ENCODE assay signal across 9 mouse cellular contexts in genomic region chr11:52079978-52080377, GRCm38 (mm10). TPM values are rescaled to one million over a fixed set of nuclear protein-coding genes. Genes with fewer than 3 reads are reported as not detected.
DNase-seq lines count a peak whose midpoint lies in the region; ATAC-seq lines count a peak whose summit lies in the region.
"Had no signal": no experiment of that assay in that cellular context is flagged by ENCODE, and none has a peak within 500 bp of the region (broad histone marks: within the 10 kb centered on the region; RNA-seq: fewer than 3 reads in every experiment).

No protein-coding gene starts in this region.

- no peak overlapping the region for H3K4me3 ChIP-seq in liver, embryonic 13.5 days (replicated peaks)
- H3K4me3 ChIP-seq in liver, embryonic 12.5 days = no peak overlapping the region
- H3K4me3 ChIP-seq in stomach, embryonic 15.5 days (replicated peaks) = no peak overlapping the region
- H3K4me3 ChIP-seq: limb, embryonic 15.5 days had no signal

- H3K27ac ChIP-seq in liver, embryonic 13.5 days = no peak overlapping the region
- no peak overlapping the region for H3K27ac ChIP-seq in liver, embryonic 12.5 days
- H3K27ac ChIP-seq in stomach, embryonic 15.5 days = no peak overlapping the region
- H3K27ac ChIP-seq: limb, embryonic 15.5 days had no signal

- peak; percentile 29; the same call in 1 of the 2 replicates for ATAC-seq in liver, embryonic 13.5 days (ENCODE audit: low read depth)
- ATAC-seq in liver, embryonic 12.5 days = no peak
- peak; percentile 75 for ATAC-seq in stomach, embryonic 15.5 days (ENCODE audit: insufficient read depth, low FRiP score, low read depth)

- no peaks in the 10 kb centered on the region for H3K36me3 ChIP-seq in liver, embryonic 13.5 days
- H3K36me3 ChIP-seq in liver, embryonic 12.5 days = no peaks in the 10 kb centered on the region
- no peaks in the 10 kb centered on the region for H3K36me3 ChIP-seq in stomach, embryonic 15.5 days
- H3K36me3 ChIP-seq: limb, embryonic 15.5 days had no signal

- 17% methylated on average over 5 of the region's 5 CpGs for WGBS in liver, embryonic 13.5 days (ENCODE audit: insufficient replicate concordance)
- 27% methylated on average over 5 of the region's 5 CpGs for WGBS in liver, embryonic 12.5 days (ENCODE audit: insufficient replicate concordance)
- 25% methylated on average over 5 of the region's 5 CpGs for WGBS in stomach, embryonic 15.5 days

- no peaks in the 10 kb centered on the region for H3K27me3 ChIP-seq in liver, embryonic 13.5 days
- H3K27me3 ChIP-seq in liver, embryonic 12.5 days (replicated peaks) = no peaks in the 10 kb centered on the region
- H3K27me3 ChIP-seq in stomach, embryonic 15.5 days (replicated peaks) = no peaks in the 10 kb centered on the region
- H3K27me3 ChIP-seq: limb, embryonic 15.5 days had no signal

- peaks cover 17% of the 10 kb centered on the region for H3K4me1 ChIP-seq in liver, embryonic 13.5 days (replicated peaks)
- H3K4me1 ChIP-seq in liver, embryonic 12.5 days = peaks cover 21% of the 10 kb centered on the region
- H3K4me1 ChIP-seq in stomach, embryonic 15.5 days = no peaks in the 10 kb centered on the region

- DNase-seq in liver, embryonic 13.5 days = no peak
- DNase-seq in adrenal gland, postnatal 14 days = peak; percentile 67
- peak; percentile 26 for DNase-seq in heart, postnatal 4 days
- peak; percentile 61 for DNase-seq in lung, postnatal 10 days
- DNase-seq in cerebellum, postnatal 14 days = no peak
- no peak for DNase-seq in thymus, postnatal 25 days

- H3K4me2 ChIP-seq in liver, embryonic 13.5 days = no peak overlapping the region
- no peak overlapping the region for H3K4me2 ChIP-seq in liver, embryonic 12.5 days
- no peak overlapping the region for H3K4me2 ChIP-seq in stomach, embryonic 15.5 days
- H3K4me2 ChIP-seq: limb, embryonic 15.5 days had no signal

- H3K9ac ChIP-seq in liver, embryonic 13.5 days = no peak overlapping the region
- no peak overlapping the region for H3K9ac ChIP-seq in liver, embryonic 12.5 days
- no peak overlapping the region for H3K9ac ChIP-seq in stomach, embryonic 15.5 days
- H3K9ac ChIP-seq: limb, embryonic 15.5 days had no signal

- H3K9me3 ChIP-seq in liver, embryonic 13.5 days (replicated peaks) = no peaks in the 10 kb centered on the region
- H3K9me3 ChIP-seq in liver, embryonic 12.5 days (replicated peaks) = no peaks in the 10 kb centered on the region
- no peaks in the 10 kb centered on the region for H3K9me3 ChIP-seq in stomach, embryonic 15.5 days
- H3K9me3 ChIP-seq: limb, embryonic 15.5 days had no signal

RNA-seq across cellular contexts. Expression of gene Ppp2ca, which starts 18.5 kb away (rescaled TPM):
- 37.6 and 41.1 TPM in 2 replicates for polyA plus RNA-seq in liver, embryonic 13.5 days (2015; fragmentation: Nextera tagmentation; extraction: Ambion mirVana)
- 59.1 and 60.2 TPM in 2 replicates for polyA plus RNA-seq in liver, embryonic 12.5 days (2016; fragmentation: Nextera tagmentation; extraction: Ambion mirVana)
- total RNA-seq in adrenal gland, postnatal 14 days (2021) = 75.1 and 78.2 TPM in 2 replicates
- 10 to 100 TPM; 86.3 to 87.2 TPM for total RNA-seq in heart, postnatal 4 days (2021)
- polyA plus RNA-seq in stomach, embryonic 15.5 days (2015; fragmentation: Nextera tagmentation; extraction: Ambion mirVana) = 71.3 and 72.1 TPM in 2 replicates

Comparison
In these comparisons a context has a peak if more than half of its experiments do, and no peak if none do; other contexts are left out.
1. DNase-seq: peak in adrenal gland, postnatal 14 days (single experiment), heart, postnatal 4 days (single experiment) and lung, postnatal 10 days (single experiment); none in liver, embryonic 13.5 days (single experiment), cerebellum, postnatal 14 days (0 of 2) and thymus, postnatal 25 days (single experiment).